Mouse (Mus musculus) cerebellum, adult 18-20 months (tissue): ENCODE data around the gene Foxn3.

Source experiments
- DNase-seq, 2 experiments: peaks; one replicate each; pipeline ENCODE4 v3.0.0; 2021

Foxn3 gene

GRCm38 (mm10) chr12:99519862-99520261, 43.5 kb downstream of the Foxn3 start:
- DNase-seq, result no peak

GRCm38 (mm10) chr12:99519191-99519614, 44.2 kb downstream of the Foxn3 start:
- peak; percentile 54 to 57 for DNase-seq

GRCm38 (mm10) chr12:99518640-99519039, 44.7 kb downstream of the Foxn3 start:
- no peak for DNase-seq

GRCm38 (mm10) chr12:99518126-99518525, 45.3 kb downstream of the Foxn3 start:
- DNase-seq, result no peak

- no peak for DNase-seq
Measured at GRCm38 (mm10) chr12:99517296-99517695, 46.1 kb downstream of the Foxn3 start.

GRCm38 (mm10) chr12:99515481-99515880, 47.9 kb downstream of the Foxn3 start:
- DNase-seq, result no peak

- DNase-seq, result no peak
Measured at GRCm38 (mm10) chr12:99511644-99512043, 51.7 kb downstream of the Foxn3 start.

- no peak for DNase-seq
Measured at GRCm38 (mm10) chr12:99510759-99511158, 52.6 kb downstream of the Foxn3 start.

- no peak for DNase-seq
Measured at GRCm38 (mm10) chr12:99502225-99502624, 61.2 kb downstream of the Foxn3 start.

- peak; percentile 30 to 32 for DNase-seq
Measured at GRCm38 (mm10) chr12:99498978-99499694, 64.2 kb downstream of the Foxn3 start.

GRCm38 (mm10) chr12:99498189-99498977, 65.0 kb downstream of the Foxn3 start:
- no peak for DNase-seq

- DNase-seq, result no peak
Measured at GRCm38 (mm10) chr12:99496945-99497344, 66.4 kb downstream of the Foxn3 start.

GRCm38 (mm10) chr12:99490216-99490615, 73.2 kb downstream of the Foxn3 start:
- no peak for DNase-seq

- no peak for DNase-seq
Measured at GRCm38 (mm10) chr12:99489001-99489592, 74.3 kb downstream of the Foxn3 start.

GRCm38 (mm10) chr12:99480372-99480771, 83.0 kb downstream of the Foxn3 start:
- DNase-seq, result no peak

- DNase-seq, result no peak
Measured at GRCm38 (mm10) chr12:99474176-99474575, 89.2 kb downstream of the Foxn3 start.

GRCm38 (mm10) chr12:99473406-99474133, 89.8 kb downstream of the Foxn3 start:
- DNase-seq, result no peak

- no peak for DNase-seq
Measured at GRCm38 (mm10) chr12:99471431-99471830, 92.0 kb downstream of the Foxn3 start.

GRCm38 (mm10) chr12:99467884-99468311, 95.5 kb downstream of the Foxn3 start:
- DNase-seq, result peak; percentile 46 to 51

GRCm38 (mm10) chr12:99467256-99467883, 96.0 kb downstream of the Foxn3 start:
- peak in 1 of 2 experiments; percentile 29 for DNase-seq

GRCm38 (mm10) chr12:99466426-99466825, 97.0 kb downstream of the Foxn3 start:
- no peak for DNase-seq

GRCm38 (mm10) chr12:99464291-99464690, 99.1 kb downstream of the Foxn3 start:
- DNase-seq, result no peak
